8 mouse cellular contexts compared by ENCODE assay signal in genomic region chr11:88164213-88164723, GRCm38 (mm10). TPM values are rescaled to one million over a fixed set of nuclear protein-coding genes. Genes with fewer than 3 reads are reported as not detected.
DNase-seq lines count a peak whose midpoint lies in the region; ATAC-seq and TF ChIP-seq lines count a peak whose summit lies in the region.

No protein-coding gene starts in this region.

- H3K4me1 ChIP-seq in forebrain, embryonic 14.5 days (ENCODE audit: control insufficient read depth, insufficient read depth, low read length), result peaks cover 28% of the 10 kb centered on the region
- 0 out of 2 replicates have a peak, but pooled peaks cover 3% of the 10 kb centered on the region for H3K4me1 ChIP-seq in forebrain, postnatal 0 days (ENCODE audit: insufficient read depth)
- H3K4me1 ChIP-seq in lung, embryonic 15.5 days, result peaks cover 57% of the 10 kb centered on the region
- H3K4me1 ChIP-seq in hindbrain, embryonic 15.5 days (replicated peaks), result peaks cover 47% of the 10 kb centered on the region
- H3K4me1 ChIP-seq in small intestine, adult 2 months (ENCODE audit: control insufficient read depth, insufficient read depth, insufficient read length, low read length), result peaks cover 17% of the 10 kb centered on the region

- peak overlapping the region; percentile 40; the same call in 1 of the 2 replicates for H3K9ac ChIP-seq in forebrain, embryonic 14.5 days (ENCODE audit: low read length)
- no peak overlapping the region for H3K9ac ChIP-seq in forebrain, postnatal 0 days
- no peak overlapping the region; the same call in 1 of the 2 replicates for H3K9ac ChIP-seq in lung, embryonic 15.5 days
- 0 out of 2 replicates have a peak overlapping the region, but pooled peaks have one; percentile 27 for H3K9ac ChIP-seq in hindbrain, embryonic 15.5 days

- H3K27me3 ChIP-seq in forebrain, embryonic 14.5 days (replicated peaks; ENCODE audit: control insufficient read depth, insufficient read depth, low read length), result no peaks in the 10 kb centered on the region
- no peaks in the 10 kb centered on the region for H3K27me3 ChIP-seq in forebrain, postnatal 0 days (ENCODE audit: insufficient read depth, low read length)
- no peaks in the 10 kb centered on the region; the same call in 1 of the 2 replicates for H3K27me3 ChIP-seq in lung, embryonic 15.5 days
- H3K27me3 ChIP-seq in hindbrain, embryonic 15.5 days, result no peaks in the 10 kb centered on the region
- H3K27me3 ChIP-seq in small intestine, adult 2 months (ENCODE audit: control insufficient read depth, insufficient read depth, low read length), result no peaks in the 10 kb centered on the region

- no peak for DNase-seq in forebrain, embryonic 14.5 days (ENCODE audit: low spot score)
- no peak for DNase-seq in forebrain, postnatal 0 days
- DNase-seq in lung, postnatal 14 days, result no peak
- DNase-seq in frontal cortex, adult 2 months (ENCODE audit: extremely low spot score in 1 of 2, low spot score in 1 of 2), result no peak
- no peak for DNase-seq in urinary bladder, postnatal 4 days (ENCODE audit: low spot score in 2 of 2)

- WGBS in forebrain, embryonic 14.5 days, result 91% methylated on average over 7 of the region's 7 CpGs
- 85% methylated on average over 7 of the region's 7 CpGs for WGBS in forebrain, postnatal 0 days
- 82% methylated on average over 7 of the region's 7 CpGs for WGBS in lung, embryonic 15.5 days
- 80% methylated on average over 7 of the region's 7 CpGs for WGBS in hindbrain, embryonic 15.5 days
- 69% methylated on average over 7 of the region's 7 CpGs for WGBS in small intestine, adult 2 months

- H3K9me3 ChIP-seq in forebrain, embryonic 14.5 days (replicated peaks; ENCODE audit: control insufficient read depth, low read length), result no peaks in the 10 kb centered on the region
- no peaks in the 10 kb centered on the region for H3K9me3 ChIP-seq in forebrain, postnatal 0 days (ENCODE audit: low read length)
- H3K9me3 ChIP-seq in lung, embryonic 15.5 days, result no peaks in the 10 kb centered on the region
- no peaks in the 10 kb centered on the region for H3K9me3 ChIP-seq in hindbrain, embryonic 15.5 days

- H3K4me3 ChIP-seq in forebrain, embryonic 14.5 days (ENCODE audit: low read depth, low read length), result no peak overlapping the region
- no peak overlapping the region for H3K4me3 ChIP-seq in forebrain, postnatal 0 days (ENCODE audit: low read depth, low read length)
- no peak overlapping the region for H3K4me3 ChIP-seq in lung, embryonic 15.5 days
- no peak overlapping the region for H3K4me3 ChIP-seq in hindbrain, embryonic 15.5 days
- H3K4me3 ChIP-seq in small intestine, adult 2 months (ENCODE audit: low read depth, low read length), result no peak overlapping the region

- ATAC-seq in forebrain, embryonic 14.5 days, result no peak
- no peak for ATAC-seq in forebrain, postnatal 0 days
- ATAC-seq in lung, embryonic 15.5 days (ENCODE audit: borderline replicate concordance, extremely low read depth, low FRiP score, low TSS enrichment), result no peak
- ATAC-seq in hindbrain, embryonic 15.5 days (ENCODE audit: low FRiP score, low read depth), result no peak

- H3K36me3 ChIP-seq in forebrain, embryonic 14.5 days (ENCODE audit: control insufficient read depth, insufficient read depth, low read length), result no peaks in the 10 kb centered on the region
- no peaks in the 10 kb centered on the region for H3K36me3 ChIP-seq in forebrain, postnatal 0 days (ENCODE audit: insufficient read depth)
- no peaks in the 10 kb centered on the region for H3K36me3 ChIP-seq in lung, embryonic 15.5 days
- H3K36me3 ChIP-seq in hindbrain, embryonic 15.5 days, result no peaks in the 10 kb centered on the region
- no peaks in the 10 kb centered on the region for H3K36me3 ChIP-seq in small intestine, adult 2 months (ENCODE audit: control insufficient read depth, insufficient read depth, low read length)

- no peak for TF ChIP-seq CTCF in forebrain, postnatal 0 days (IDR thresholded peaks at IDR 0.05; ENCODE audit: low read depth)
- TF ChIP-seq CTCF in small intestine, adult 2 months (IDR thresholded peaks at IDR 0.05; ENCODE audit: extremely low read depth, insufficient read length, insufficient replicate concordance, low read depth, low read length), result no peak

- no peak overlapping the region for H3K4me2 ChIP-seq in forebrain, embryonic 14.5 days (ENCODE audit: low read length)
- H3K4me2 ChIP-seq in forebrain, postnatal 0 days (ENCODE audit: low read depth), result no peak overlapping the region
- no peak overlapping the region for H3K4me2 ChIP-seq in lung, embryonic 15.5 days
- no peak overlapping the region for H3K4me2 ChIP-seq in hindbrain, embryonic 15.5 days

- H3K27ac ChIP-seq in forebrain, embryonic 14.5 days (ENCODE audit: low read depth, low read length), result no peak overlapping the region
- H3K27ac ChIP-seq in forebrain, postnatal 0 days (ENCODE audit: low read depth, low read length), result no peak overlapping the region
- peak overlapping the region; percentile 80 for H3K27ac ChIP-seq in lung, embryonic 15.5 days
- 0 out of 2 replicates have a peak overlapping the region, but pooled peaks have one; percentile 42 for H3K27ac ChIP-seq in hindbrain, embryonic 15.5 days (replicated peaks)
- H3K27ac ChIP-seq in small intestine, adult 2 months (ENCODE audit: insufficient read depth, low read depth, low read length), result peak overlapping the region; percentile 63

- no peak for TF ChIP-seq POLR2A in small intestine, adult 2 months (IDR thresholded peaks at IDR 0.05; ENCODE audit: low read depth, low read length)

RNA-seq across cellular contexts. Expression of gene Mrps23, which starts 39.9 kb away (rescaled TPM):
- 75.5 and 80.8 TPM in 2 replicates for polyA plus RNA-seq in forebrain, embryonic 14.5 days (2014; fragmentation: Nextera tagmentation; extraction: Ambion mirVana)
- 39.0 and 57.5 TPM in 2 replicates for total RNA-seq in forebrain, postnatal 0 days (2014; rRNA removed)
- 70.7 and 71.5 TPM in 2 replicates for polyA plus RNA-seq in forebrain, postnatal 0 days (2015; fragmentation: Nextera tagmentation; extraction: Ambion mirVana)
- 57.4 and 59.4 TPM in 2 replicates for polyA plus RNA-seq in lung, embryonic 15.5 days (2015; fragmentation: Nextera tagmentation; extraction: Ambion mirVana)
- 60.3 and 61.7 TPM in 2 replicates for polyA plus RNA-seq in hindbrain, embryonic 15.5 days (2015; fragmentation: Nextera tagmentation; extraction: Ambion mirVana)
- polyA plus RNA-seq in small intestine, adult 2 months (2012; rRNA removed), result 9.4 and 17.5 TPM in 2 replicates
- 71.1 and 76.6 TPM in 2 replicates for polyA plus RNA-seq in frontal cortex, adult 2 months (2012; rRNA removed)

Comparison
In these comparisons a context has a peak if more than half of its experiments do, and no peak if none do; other contexts are left out.
1. H3K9ac ChIP-seq: peak in forebrain, embryonic 14.5 days (single experiment) and hindbrain, embryonic 15.5 days (single experiment); none in forebrain, postnatal 0 days (single experiment) and lung, embryonic 15.5 days (single experiment).
2. H3K27ac ChIP-seq: peak in lung, embryonic 15.5 days (single experiment), hindbrain, embryonic 15.5 days (single experiment) and small intestine, adult 2 months (single experiment); none in forebrain, embryonic 14.5 days (single experiment) and forebrain, postnatal 0 days (single experiment).